Mouse (Mus musculus): Measurements from ENCODE around the gene G3bp1. TPM values are rescaled to one million over a fixed set of nuclear protein-coding genes. Genes with fewer than 3 reads are reported as not detected.
A peak's percentile ranks its signal among the peaks of the same experiment; 100 is the strongest.

G3bp1 gene
- total RNA-seq, 1 experiment from 2014 or later, result 54.8 TPM

DNA sequence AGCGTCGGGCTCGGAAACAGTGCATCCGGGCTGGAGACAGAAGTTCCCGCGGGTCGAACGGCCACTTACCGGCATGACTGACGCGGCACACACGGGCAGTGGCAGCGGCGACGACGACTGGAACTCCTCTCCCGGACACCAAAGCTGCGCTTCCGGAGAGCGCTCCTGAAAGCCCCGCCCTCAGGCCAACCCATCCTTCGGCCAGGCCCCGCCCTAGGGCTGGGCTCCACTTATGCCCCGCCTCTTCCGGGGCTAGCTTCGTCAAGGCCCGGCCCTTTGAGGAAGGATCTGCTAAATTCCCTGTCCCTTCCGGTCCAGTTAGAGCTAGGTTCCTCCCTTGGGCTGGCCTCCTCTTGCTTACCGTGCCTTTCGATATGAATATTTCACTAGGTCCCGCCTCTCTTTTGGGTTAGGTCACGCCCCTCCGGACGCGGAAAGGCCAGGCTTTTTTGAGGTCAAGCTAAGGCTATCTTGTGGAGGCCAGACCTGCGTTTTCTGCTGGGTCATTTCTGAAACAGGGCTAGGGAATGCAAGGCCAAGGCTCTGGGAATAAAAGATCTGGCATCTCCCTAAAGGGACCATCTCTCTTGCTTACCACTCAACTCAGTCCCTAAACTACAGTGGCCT is 8.4 kb upstream of the G3bp1 start, which contains the start of gene Atox1:
Atox1 (minus strand) TSS at position 221 of the 627 bp plus-strand sequence.
- peak; percentile 93 for ATAC-seq (replicated peaks; ENCODE audit: insufficient number of reproducible peaks, low FRiP score, low TSS enrichment, poor library complexity, severe bottlenecking)

DNA sequence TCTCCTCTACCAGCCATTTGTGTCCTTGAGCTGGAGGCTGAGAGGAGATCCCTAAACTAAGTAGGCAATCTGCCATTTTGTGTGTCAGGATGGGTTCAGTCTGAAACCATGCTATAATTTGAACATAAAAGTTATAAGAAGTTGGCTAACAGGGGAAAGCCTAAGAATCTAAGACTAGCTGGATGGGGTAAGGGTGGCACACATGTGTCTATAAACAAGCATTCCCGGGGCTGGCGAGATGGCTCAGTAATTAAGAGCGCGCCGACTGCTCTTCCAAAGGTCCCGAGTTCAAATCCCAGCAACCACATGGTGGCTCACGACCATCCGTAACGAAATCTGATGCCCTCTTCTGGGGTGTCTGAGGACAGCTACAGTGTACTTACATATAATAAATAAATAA is 7.3 kb upstream of the G3bp1 start:
- no peak for ATAC-seq (replicated peaks; ENCODE audit: insufficient number of reproducible peaks, low FRiP score, low TSS enrichment, poor library complexity, severe bottlenecking)

GRCm38 (mm10) chr11:55464707-55465106 is 4.8 kb upstream of the G3bp1 start:
- ATAC-seq (replicated peaks; ENCODE audit: insufficient number of reproducible peaks, low FRiP score, low TSS enrichment, poor library complexity, severe bottlenecking), result no peak

DNA sequence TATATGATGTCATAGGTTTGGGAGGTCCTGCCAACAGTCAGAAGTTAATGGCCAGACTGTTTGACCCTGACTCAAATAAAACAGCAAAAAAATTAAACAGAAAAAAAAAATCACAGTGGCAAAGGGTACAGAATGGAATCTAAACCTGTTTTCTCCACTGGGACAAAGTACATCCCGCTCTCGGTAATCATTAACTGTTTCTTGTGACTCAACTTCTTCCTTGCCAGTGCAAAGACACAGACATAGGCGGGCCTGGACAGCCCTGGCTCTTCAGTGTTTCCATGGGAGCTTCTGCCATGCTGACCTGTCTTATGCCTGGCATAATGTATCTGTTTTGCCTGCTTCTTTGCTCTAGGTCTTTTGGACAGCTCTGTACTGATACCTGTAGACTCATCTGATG is 4.3 kb upstream of the G3bp1 start:
- no peak for ATAC-seq (replicated peaks; ENCODE audit: insufficient number of reproducible peaks, low FRiP score, low TSS enrichment, poor library complexity, severe bottlenecking)

GRCm38 (mm10) chr11:55468012-55468411 is 1.5 kb upstream of the G3bp1 start:
- no peak for ATAC-seq (replicated peaks; ENCODE audit: insufficient number of reproducible peaks, low FRiP score, low TSS enrichment, poor library complexity, severe bottlenecking)

GRCm38 (mm10) chr11:55468611-55469047 is 856 bp upstream of the G3bp1 start:
- 0 out of 2 replicates have a peak, but pooled peaks have one; percentile 9 for ATAC-seq (replicated peaks; ENCODE audit: insufficient number of reproducible peaks, low FRiP score, low TSS enrichment, poor library complexity, severe bottlenecking)

DNA sequence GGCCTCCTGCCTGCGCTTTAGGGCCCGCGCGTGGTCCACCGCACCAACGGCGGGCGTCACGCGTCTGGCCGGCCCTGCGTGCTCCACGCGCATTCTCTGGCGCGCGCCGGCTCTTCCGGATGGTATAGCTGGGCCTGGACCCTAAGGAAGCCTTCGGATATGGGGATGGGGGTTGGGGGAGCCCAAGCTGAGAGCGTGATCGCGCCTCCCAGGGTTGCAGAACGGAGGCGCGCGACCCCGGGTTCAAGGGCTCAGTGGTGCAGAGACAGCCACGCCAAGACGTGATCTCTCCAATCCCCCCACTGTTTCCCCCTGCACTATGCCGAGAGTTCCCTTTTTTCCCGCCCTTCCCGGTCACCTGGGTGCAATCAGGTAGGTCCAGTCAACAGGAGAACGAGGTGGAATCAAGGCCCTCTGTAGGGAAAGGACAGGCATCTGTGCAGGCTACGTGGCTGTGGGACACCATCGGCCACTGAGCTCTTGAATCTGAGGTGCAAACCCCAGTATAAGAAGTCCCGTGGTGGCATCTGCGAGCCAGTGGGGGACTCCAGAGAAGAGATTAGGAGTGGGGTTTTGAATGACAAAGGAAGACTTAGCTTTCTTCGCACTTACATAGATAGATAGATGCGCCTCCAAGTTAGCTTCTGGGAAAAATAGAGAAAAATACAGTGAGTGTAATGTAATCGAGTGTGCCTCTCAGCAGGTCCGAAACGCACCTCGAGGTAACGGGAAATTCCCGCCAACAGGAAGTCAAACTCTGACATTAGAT is 622 bp downstream of the G3bp1 start:
- ATAC-seq (replicated peaks; ENCODE audit: insufficient number of reproducible peaks, low FRiP score, low TSS enrichment, poor library complexity, severe bottlenecking), result no peak

- ATAC-seq (replicated peaks; ENCODE audit: insufficient number of reproducible peaks, low FRiP score, low TSS enrichment, poor library complexity, severe bottlenecking), result no peak
Observed at GRCm38 (mm10) chr11:55470761-55471160, 1.3 kb downstream of the G3bp1 start.

- no peak for ATAC-seq (replicated peaks; ENCODE audit: insufficient number of reproducible peaks, low FRiP score, low TSS enrichment, poor library complexity, severe bottlenecking)
Observed at GRCm38 (mm10) chr11:55471467-55471866, 2.0 kb downstream of the G3bp1 start.

GRCm38 (mm10) chr11:55473219-55473618 is 3.7 kb downstream of the G3bp1 start:
- no peak for ATAC-seq (replicated peaks; ENCODE audit: insufficient number of reproducible peaks, low FRiP score, low TSS enrichment, poor library complexity, severe bottlenecking)

- ATAC-seq (replicated peaks; ENCODE audit: insufficient number of reproducible peaks, low FRiP score, low TSS enrichment, poor library complexity, severe bottlenecking), result no peak
Observed at GRCm38 (mm10) chr11:55485443-55485842, 16.0 kb downstream of the G3bp1 start.

- ATAC-seq (replicated peaks; ENCODE audit: insufficient number of reproducible peaks, low FRiP score, low TSS enrichment, poor library complexity, severe bottlenecking), result no peak
Observed at GRCm38 (mm10) chr11:55496158-55496557, 26.7 kb downstream of the G3bp1 start.

- peak; percentile 77 for ATAC-seq (replicated peaks; ENCODE audit: insufficient number of reproducible peaks, low FRiP score, low TSS enrichment, poor library complexity, severe bottlenecking)
Observed at GRCm38 (mm10) chr11:55497885-55498284, 28.4 kb downstream of the G3bp1 start.

DNA sequence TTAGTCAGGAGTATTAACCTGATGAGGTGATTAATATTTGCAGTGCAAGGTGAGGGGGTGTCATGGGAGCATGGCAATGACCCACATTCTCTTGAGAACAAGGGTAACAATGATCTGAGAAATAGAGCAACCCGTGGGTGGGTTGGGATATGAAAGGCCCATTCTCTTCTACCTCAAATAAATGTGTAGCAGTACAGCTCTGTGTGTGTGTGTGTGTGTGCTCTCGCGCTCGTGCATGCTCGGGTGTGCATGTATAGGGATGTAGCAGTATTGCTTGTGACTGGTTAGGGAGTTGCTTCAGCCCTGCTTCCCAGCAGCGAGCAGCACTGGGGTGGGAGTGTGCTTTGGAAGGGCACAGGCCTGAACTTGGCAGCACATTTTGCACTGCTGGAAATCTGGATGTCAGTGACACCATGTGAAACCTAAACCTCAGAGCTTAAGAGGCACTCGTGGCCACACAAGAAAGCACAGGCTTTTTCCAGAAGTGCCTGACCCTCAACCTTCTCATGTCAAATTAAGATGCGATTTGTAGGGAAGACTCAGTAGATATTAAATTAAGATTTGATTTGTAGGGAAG is 32.6 kb downstream of the G3bp1 start:
- no peak for ATAC-seq (replicated peaks; ENCODE audit: insufficient number of reproducible peaks, low FRiP score, low TSS enrichment, poor library complexity, severe bottlenecking)

- no peak for ATAC-seq (replicated peaks; ENCODE audit: insufficient number of reproducible peaks, low FRiP score, low TSS enrichment, poor library complexity, severe bottlenecking)
Observed at GRCm38 (mm10) chr11:55502886-55503285, 33.4 kb downstream of the G3bp1 start.

DNA sequence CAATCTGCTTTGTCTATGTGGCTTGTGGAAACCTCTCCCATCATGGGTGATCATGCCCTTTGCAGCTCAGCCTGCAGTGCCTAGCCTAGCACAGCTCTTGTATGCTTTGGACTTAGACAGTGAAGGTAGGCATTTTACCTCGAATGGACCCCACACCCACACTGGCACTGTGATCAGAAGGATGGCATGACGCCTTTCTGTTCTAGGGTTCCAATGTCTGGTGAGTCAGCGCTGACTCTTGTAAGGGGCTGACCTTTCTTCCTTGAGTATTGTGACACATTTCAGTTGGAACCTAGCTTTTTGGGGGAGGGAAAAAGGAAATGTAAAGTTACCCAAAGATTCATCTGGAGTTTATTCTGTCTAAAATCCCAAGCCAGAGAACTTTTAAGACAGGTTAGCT is 36.0 kb downstream of the G3bp1 start:
- no peak; the same call in 1 of the 2 replicates for ATAC-seq (replicated peaks; ENCODE audit: insufficient number of reproducible peaks, low FRiP score, low TSS enrichment, poor library complexity, severe bottlenecking)

DNA sequence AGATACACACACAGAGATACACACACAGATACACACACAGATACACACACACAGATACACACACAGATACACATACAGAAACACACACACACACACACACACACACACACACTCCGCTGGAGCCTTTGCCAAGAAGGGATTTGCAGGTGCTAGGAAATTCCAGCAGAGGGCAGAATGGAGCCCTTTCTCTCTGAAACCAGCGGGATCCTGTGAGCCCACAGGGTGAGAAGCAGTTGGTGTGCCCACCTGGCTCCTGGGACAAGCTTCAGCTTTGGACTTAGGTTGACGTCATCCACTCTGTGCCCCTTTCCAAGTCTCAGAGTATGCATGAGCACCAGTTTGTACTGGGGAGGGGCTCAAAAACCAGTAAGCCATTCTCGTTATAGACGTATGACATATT is 41.9 kb downstream of the G3bp1 start:
- ATAC-seq (replicated peaks; ENCODE audit: insufficient number of reproducible peaks, low FRiP score, low TSS enrichment, poor library complexity, severe bottlenecking), result no peak

- ATAC-seq (replicated peaks; ENCODE audit: insufficient number of reproducible peaks, low FRiP score, low TSS enrichment, poor library complexity, severe bottlenecking), result no peak
Observed at GRCm38 (mm10) chr11:55517666-55518065, 48.2 kb downstream of the G3bp1 start.

DNA sequence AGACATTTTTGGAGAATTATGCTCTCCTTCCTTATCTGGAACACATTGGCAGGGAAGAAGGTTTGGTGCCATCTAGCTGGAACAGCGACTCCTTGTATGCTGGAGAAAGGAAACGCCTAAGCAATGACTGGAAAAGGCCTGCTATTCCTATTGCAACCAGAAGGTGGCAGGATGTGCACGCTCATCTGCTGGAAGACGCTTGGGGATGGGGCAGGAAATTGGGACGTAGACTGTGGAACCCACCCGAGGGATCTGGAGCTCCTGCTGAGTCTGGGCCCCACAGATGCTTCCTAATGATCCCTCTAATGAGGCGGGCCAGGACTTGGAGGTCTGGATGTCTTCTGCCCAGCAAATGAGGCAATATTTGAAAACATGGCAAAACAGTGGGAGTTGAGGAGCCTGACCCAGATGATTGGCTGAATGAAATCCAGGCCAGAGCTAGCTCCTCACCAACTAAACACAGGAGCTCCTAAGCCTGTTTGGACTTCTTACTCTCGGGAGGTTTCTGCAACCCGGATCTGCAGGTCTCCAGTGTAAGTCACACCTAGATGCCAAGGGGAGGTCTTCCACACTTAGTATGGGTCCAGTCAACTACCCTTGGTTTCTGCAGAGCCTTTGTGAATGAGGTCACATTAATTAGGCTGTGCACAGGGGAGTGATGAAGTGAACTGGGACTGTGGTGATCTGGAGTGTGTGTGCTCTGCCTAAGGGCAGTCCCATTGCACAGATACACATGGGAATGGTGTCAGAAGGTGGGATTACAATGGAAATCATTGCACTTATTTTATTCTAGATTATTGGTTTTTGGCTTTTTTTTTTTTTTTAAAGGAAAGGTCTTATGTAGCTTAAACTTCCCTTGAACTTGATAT is 49.6 kb downstream of the G3bp1 start:
- peak; percentile 66 for ATAC-seq (replicated peaks; ENCODE audit: insufficient number of reproducible peaks, low FRiP score, low TSS enrichment, poor library complexity, severe bottlenecking)
